Mouse (Mus musculus): ENCODE data around the gene Skint11. TPM values are rescaled to one million over a fixed set of nuclear protein-coding genes. Genes with fewer than 3 reads are reported as not detected.
A peak's percentile ranks its signal among the peaks of the same experiment; 100 is the strongest.
"Not testable (repeated sequence)": the region's sequence is repeated elsewhere in the genome, so short reads cannot be mapped to it uniquely, and the experiment has no call there.

Gene Skint11
- not detected for total RNA-seq (2021)
- long read RNA-seq: 0 reads

GRCm38 (mm10) chr4:114163084-114163483 lies at the start of gene Skint11:
Skint11 (plus strand) TSS chr4:114163384.
- DNase-seq (ENCODE audit: low spot score in 2 of 2): no peak

- DNase-seq (ENCODE audit: low spot score in 2 of 2): no peak
Observed at GRCm38 (mm10) chr4:114161149-114161548, 2.0 kb upstream of the Skint11 start.

GRCm38 (mm10) chr4:114172898-114173297 lies 9.7 kb downstream of the Skint11 start:
- DNase-seq (ENCODE audit: low spot score in 2 of 2): peak in 1 of 2 experiments; percentile 1

GRCm38 (mm10) chr4:114256906-114257305 lies 93.7 kb downstream of the Skint11 start:
- DNase-seq (ENCODE audit: low spot score in 2 of 2): not testable (repeated sequence)

Other genes starting within 250 kb of the Skint11 start
- not detected for gene Skint5, start 163.9 kb upstream of the Skint11 start, total RNA-seq (2021)
- gene Trabd2b, start 243.3 kb downstream of the Skint11 start, total RNA-seq (2021): 1 to 10 TPM; 1.4 to 1.5 TPM

All from layer of hippocampus, adult 18-20 months (tissue).